Mouse (Mus musculus) urinary bladder, adult 18-20 months (tissue): ENCODE data around the gene E330009J07Rik.

Source experiments
- DNase-seq, 2 experiments: peaks; one replicate each; pipeline ENCODE4 v3.0.0; 2022; ENCODE audit warnings: low spot score in 2 of 2, mixed read lengths in 2 of 2

Gene E330009J07Rik

GRCm38 (mm10) chr6:40436047-40436483 is at the start of gene E330009J07Rik:
Gene E330009J07Rik (minus strand): TSS chr6:40436135.
- peak; percentile 77 to 88 for DNase-seq

- DNase-seq = no peak
Observed at GRCm38 (mm10) chr6:40482318-40482717, 46.4 kb upstream of the E330009J07Rik start.

GRCm38 (mm10) chr6:40479705-40480104 is 43.8 kb upstream of the E330009J07Rik start:
- DNase-seq = no peak

- DNase-seq = no peak
Observed at GRCm38 (mm10) chr6:40476132-40476531, 40.2 kb upstream of the E330009J07Rik start.

GRCm38 (mm10) chr6:40471720-40472010 is 35.7 kb upstream of the E330009J07Rik start:
- no peak for DNase-seq

- DNase-seq = peak; percentile 84 to 87
Observed at GRCm38 (mm10) chr6:40470916-40471719, 35.2 kb upstream of the E330009J07Rik start, which contains the start of gene Ssbp1. Gene Ssbp1 (plus strand): TSS chr6:40471352.

GRCm38 (mm10) chr6:40465710-40466109 is 29.8 kb upstream of the E330009J07Rik start:
- DNase-seq = no peak

- DNase-seq = no peak
Observed at GRCm38 (mm10) chr6:40454436-40455041, 18.6 kb upstream of the E330009J07Rik start.

- no peak for DNase-seq
Observed at GRCm38 (mm10) chr6:40448626-40449025, 12.7 kb upstream of the E330009J07Rik start.

GRCm38 (mm10) chr6:40443281-40443928 is 7.5 kb upstream of the E330009J07Rik start:
- no peak for DNase-seq

- DNase-seq = no peak
Observed at GRCm38 (mm10) chr6:40441755-40442154, 5.8 kb upstream of the E330009J07Rik start.

GRCm38 (mm10) chr6:40441276-40441675 is 5.3 kb upstream of the E330009J07Rik start:
- DNase-seq = no peak

- DNase-seq = no peak
Observed at GRCm38 (mm10) chr6:40439731-40440130, 3.8 kb upstream of the E330009J07Rik start.

GRCm38 (mm10) chr6:40438936-40439335 is 3.0 kb upstream of the E330009J07Rik start, which contains the start of gene Wee2:
Gene Wee2 (plus strand): TSS chr6:40439088.
- no peak for DNase-seq

GRCm38 (mm10) chr6:40435151-40436046 is 536 bp downstream of the E330009J07Rik start:
- DNase-seq = peak; percentile 19 to 26

GRCm38 (mm10) chr6:40434697-40435096 is 1.2 kb downstream of the E330009J07Rik start:
- DNase-seq = no peak

GRCm38 (mm10) chr6:40432346-40433275 is 3.3 kb downstream of the E330009J07Rik start:
- DNase-seq = no peak

GRCm38 (mm10) chr6:40431812-40432211 is 4.1 kb downstream of the E330009J07Rik start:
- no peak for DNase-seq

- DNase-seq = no peak
Observed at GRCm38 (mm10) chr6:40431356-40431755, 4.6 kb downstream of the E330009J07Rik start.

GRCm38 (mm10) chr6:40430878-40431277 is 5.1 kb downstream of the E330009J07Rik start:
- no peak for DNase-seq
